Mouse (Mus musculus) ES-E14 (cell line): ENCODE data around the gene Col6a3.

Experiments
- CHD2 ChIP-seq: IDR thresholded peaks from 2 replicates; pipeline ENCODE4 v1.6.1; 2014; ENCODE audit warnings: mild to moderate bottlenecking, low read depth, low read length, inconsistent platforms
- HCFC1 ChIP-seq: IDR thresholded peaks from 2 replicates; pipeline ENCODE4 v1.6.1; 2012; ENCODE audit warnings: low read length, inconsistent platforms, borderline replicate concordance; ENCODE audit not compliant: insufficient read depth
- ZC3H11A ChIP-seq: IDR thresholded peaks from 2 replicates; pipeline ENCODE4 v1.6.1; 2012; ENCODE audit warnings: low read depth, mild to moderate bottlenecking, inconsistent platforms, low read length, borderline replicate concordance
- ZNF384 ChIP-seq: IDR thresholded peaks from 2 replicates; pipeline ENCODE4 v1.6.1; 2012; ENCODE audit warnings: low read depth, low read length, inconsistent platforms

DNA sequence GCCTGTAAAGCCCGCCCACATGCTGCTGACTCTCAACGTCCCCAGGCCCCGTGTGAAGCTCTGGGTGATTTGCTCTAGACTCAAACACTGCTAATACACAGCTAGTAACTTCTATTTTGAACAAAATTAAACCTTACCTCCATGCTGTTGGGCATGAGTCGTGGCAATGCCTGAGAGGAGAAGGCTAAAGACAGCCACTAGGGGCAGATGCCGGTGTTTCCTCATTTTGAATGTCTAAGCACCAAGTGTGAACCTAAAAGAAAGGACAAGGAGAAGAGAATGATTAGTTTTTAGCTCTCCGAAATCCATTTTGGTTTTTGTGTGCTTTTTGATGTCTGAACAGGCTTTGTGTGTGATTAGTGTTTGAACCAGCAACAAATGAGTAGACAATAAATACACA lies 13.8 kb downstream of the Col6a3 start:
- TF ChIP-seq CHD2 (no peak), HCFC1 (no peak), ZNF384 (no peak), ZC3H11A (no peak)
